Mouse (Mus musculus) heart, embryonic 13.5 days (tissue): Measurements from ENCODE around the gene Ppfibp2. TPM values are rescaled to one million over a fixed set of nuclear protein-coding genes. Genes with fewer than 3 reads are reported as not detected.

Experiments
- ATAC-seq: fragments of 200-750 bp; cut with Nextera tagmentation; 2 replicates; pipeline ENCODE4 v1.8.0; 2017; ENCODE audit warnings: moderate TSS enrichment; ENCODE audit not compliant: insufficient number of reproducible peaks, low FRiP score, low TSS enrichment; ENCODE audit errors: extremely low read depth
- H3K27ac ChIP-seq: fragments of 300-500 bp; sonication (generic); replicated peaks from 2 replicates; pipeline ENCODE4 v1.5.1; 2015; ENCODE audit warnings: moderate library complexity, mild to moderate bottlenecking, inconsistent platforms
- H3K27me3 ChIP-seq: fragments of 300-500 bp; sonication (generic); replicated peaks from 2 replicates; pipeline ENCODE4 v1.6.1; 2015; ENCODE audit warnings: mild to moderate bottlenecking, inconsistent platforms
- H3K36me3 ChIP-seq: fragments of 300-500 bp; sonication (generic); 2 replicates; pipeline ENCODE4 v1.6.1; 2015; ENCODE audit warnings: mild to moderate bottlenecking, inconsistent platforms
- H3K4me1 ChIP-seq: fragments of 300-500 bp; sonication (generic); 2 replicates; pipeline ENCODE4 v1.6.1; 2015; ENCODE audit warnings: inconsistent platforms
- H3K4me2 ChIP-seq: fragments of 300-500 bp; sonication (generic); 2 replicates; pipeline ENCODE4 v1.6.1; 2015; ENCODE audit warnings: inconsistent platforms, mild to moderate bottlenecking, moderate library complexity
- H3K4me3 ChIP-seq: fragments of 300-500 bp; sonication (generic); 2 replicates; pipeline ENCODE4 v1.5.1; 2015; ENCODE audit warnings: moderate library complexity, mild to moderate bottlenecking, inconsistent platforms
- H3K9ac ChIP-seq: fragments of 300-500 bp; sonication (generic); 2 replicates; pipeline ENCODE4 v1.6.1; 2015; ENCODE audit warnings: inconsistent platforms, mild to moderate bottlenecking, moderate library complexity
- H3K9me3 ChIP-seq: fragments of 300-500 bp; sonication (generic); 2 replicates; pipeline ENCODE4 v1.6.1; 2016; ENCODE audit warnings: inconsistent platforms
- WGBS: fragments of 180-500 bp; shearing (Covaris S2); methylation state at CpG from one replicate; pipeline ENCODE4 v1.1.7; 2015; ENCODE audit warnings: mixed read lengths; 5-methylcytosine and 5-hydroxymethylcytosine counted together
- polyA plus RNA-seq: library from polyadenylated mRNA; unstranded; fragments of >200 nt; fragmentation: Nextera tagmentation; extraction: Ambion mirVana; gene quantifications from 2 replicates; pipeline ENCODE4 v1.2.1, GENCODE M21; 2015

Gene Ppfibp2
- polyA plus RNA-seq, result 5.1 and 5.5 TPM in 2 replicates

- ATAC-seq, result peak; percentile 83
- under 1% methylated on average over 24 of the region's 24 CpGs for WGBS
Measured at GRCm38 (mm10) chr7:107594857-107595402, at the start of gene Ppfibp2. TSS of gene Ppfibp2 (plus strand) at chr7:107595207.

GRCm38 (mm10) chr7:107547872-107548271, 47.1 kb upstream of the Ppfibp2 start:
- H3K4me3 ChIP-seq, result no peak overlapping the region
- no peaks in the 10 kb centered on the region for H3K36me3 ChIP-seq
- no peak overlapping the region for H3K9ac ChIP-seq
- 88% methylated on average over 3 of the region's 3 CpGs for WGBS
- H3K9me3 ChIP-seq, result no peaks in the 10 kb centered on the region
- ATAC-seq, result no peak
- no peaks in the 10 kb centered on the region for H3K4me1 ChIP-seq
- no peaks in the 10 kb centered on the region for H3K27me3 ChIP-seq
- no peak overlapping the region for H3K4me2 ChIP-seq
- H3K27ac ChIP-seq, result no peak overlapping the region

More at GRCm38 (mm10) chr7:107594857-107595402, at the start of gene Ppfibp2:
- Histone ChIP-seq H3K9me3 (no peaks in the 10 kb centered on the region), H3K4me2 (peak within 1 kb of the TSS; percentile 95), H3K4me3 (peak within 1 kb of the TSS; percentile 60), H3K36me3 (0 out of 2 replicates have a peak, but pooled peaks cover 3% of the 10 kb centered on the region), H3K4me1 (peaks cover 25% of the 10 kb centered on the region), H3K9ac (peak within 1 kb of the TSS; percentile 80), H3K27me3 (no peaks in the 10 kb centered on the region; the same call in 1 of the 2 replicates), H3K27ac (peak within 1 kb of the TSS; percentile 32)

GRCm38 (mm10) chr7:107553461-107553860, 41.5 kb upstream of the Ppfibp2 start:
- H3K9me3 ChIP-seq, result no peaks in the 10 kb centered on the region
- WGBS, result 58% methylated on average over 1 of the region's 1 CpGs
- no peaks in the 10 kb centered on the region for H3K4me1 ChIP-seq
- no peak overlapping the region for H3K27ac ChIP-seq
- ATAC-seq, result no peak
- no peaks in the 10 kb centered on the region for H3K27me3 ChIP-seq
- H3K9ac ChIP-seq, result no peak overlapping the region
- no peak overlapping the region for H3K4me3 ChIP-seq
- no peak overlapping the region for H3K4me2 ChIP-seq
- H3K36me3 ChIP-seq, result no peaks in the 10 kb centered on the region

- Histone ChIP-seq H3K4me3 (no peak overlapping the region), H3K36me3 (no peaks in the 10 kb centered on the region), H3K4me1 (no peaks in the 10 kb centered on the region), H3K9me3 (no peaks in the 10 kb centered on the region), H3K9ac (no peak overlapping the region), H3K27ac (no peak overlapping the region), H3K27me3 (no peaks in the 10 kb centered on the region), H3K4me2 (no peak overlapping the region)
- no peak for ATAC-seq
- 83% methylated on average over 3 of the region's 3 CpGs for WGBS
Measured at GRCm38 (mm10) chr7:107555906-107556305, 39.1 kb upstream of the Ppfibp2 start.

DNA sequence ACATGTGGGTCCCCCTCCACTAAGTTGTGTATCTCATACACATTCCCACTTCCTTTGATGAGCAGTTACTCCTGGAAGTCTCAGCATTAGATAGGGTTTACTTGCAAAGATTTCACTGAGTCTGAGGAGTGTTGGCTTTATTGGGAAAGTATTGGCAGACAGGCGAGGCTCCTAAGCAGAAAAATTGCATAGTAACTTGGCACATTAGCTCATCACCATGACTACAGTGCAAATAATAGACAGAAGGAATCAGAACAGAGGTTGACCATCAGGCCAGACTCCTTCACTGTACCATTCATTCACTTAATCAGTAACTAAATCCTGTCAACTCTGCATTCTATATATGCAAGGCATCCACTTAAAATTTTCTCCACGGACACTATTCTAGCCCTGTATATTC, 34.3 kb upstream of the Ppfibp2 start:
- Histone ChIP-seq H3K9me3 (no peaks in the 10 kb centered on the region), H3K27me3 (no peaks in the 10 kb centered on the region), H3K4me3 (no peak overlapping the region), H3K4me2 (no peak overlapping the region), H3K9ac (no peak overlapping the region), H3K27ac (no peak overlapping the region), H3K4me1 (no peaks in the 10 kb centered on the region), H3K36me3 (no peaks in the 10 kb centered on the region)
- ATAC-seq, result no peak
- 63% methylated on average over 2 of the region's 2 CpGs for WGBS

GRCm38 (mm10) chr7:107561584-107561983, 33.4 kb upstream of the Ppfibp2 start:
- Histone ChIP-seq H3K4me3 (no peak overlapping the region), H3K27ac (no peak overlapping the region), H3K9me3 (no peaks in the 10 kb centered on the region), H3K36me3 (no peaks in the 10 kb centered on the region), H3K9ac (no peak overlapping the region), H3K4me1 (no peaks in the 10 kb centered on the region), H3K27me3 (no peaks in the 10 kb centered on the region), H3K4me2 (no peak overlapping the region)
- 59% methylated on average over 3 of the region's 3 CpGs for WGBS
- no peak for ATAC-seq

DNA sequence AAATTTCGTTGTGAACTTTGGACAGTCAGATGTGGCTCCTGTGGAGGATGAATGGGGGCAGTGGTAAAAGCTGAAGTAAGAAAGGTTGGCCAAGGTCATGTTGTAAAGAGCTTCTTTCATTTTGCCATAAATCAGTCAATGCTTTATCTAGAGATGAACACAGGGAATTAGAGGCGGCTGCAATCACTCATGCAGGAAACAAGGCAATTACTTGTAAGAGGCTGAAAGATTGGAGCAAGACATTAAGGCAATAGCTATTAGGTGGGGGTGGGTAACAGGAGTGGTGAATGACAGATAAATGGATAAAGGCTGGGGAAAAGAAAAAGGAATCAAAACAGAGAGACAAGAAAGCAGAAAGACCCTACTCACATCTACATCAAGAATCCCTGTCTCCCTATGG, 31.3 kb upstream of the Ppfibp2 start:
- H3K9me3 ChIP-seq, result no peaks in the 10 kb centered on the region
- no peaks in the 10 kb centered on the region for H3K4me1 ChIP-seq
- no peak for ATAC-seq
- 56% methylated on average over 2 of the region's 2 CpGs for WGBS
- H3K9ac ChIP-seq, result no peak overlapping the region
- no peak overlapping the region for H3K27ac ChIP-seq
- no peak overlapping the region for H3K4me2 ChIP-seq
- H3K27me3 ChIP-seq, result no peaks in the 10 kb centered on the region
- no peaks in the 10 kb centered on the region for H3K36me3 ChIP-seq
- no peak overlapping the region for H3K4me3 ChIP-seq

DNA sequence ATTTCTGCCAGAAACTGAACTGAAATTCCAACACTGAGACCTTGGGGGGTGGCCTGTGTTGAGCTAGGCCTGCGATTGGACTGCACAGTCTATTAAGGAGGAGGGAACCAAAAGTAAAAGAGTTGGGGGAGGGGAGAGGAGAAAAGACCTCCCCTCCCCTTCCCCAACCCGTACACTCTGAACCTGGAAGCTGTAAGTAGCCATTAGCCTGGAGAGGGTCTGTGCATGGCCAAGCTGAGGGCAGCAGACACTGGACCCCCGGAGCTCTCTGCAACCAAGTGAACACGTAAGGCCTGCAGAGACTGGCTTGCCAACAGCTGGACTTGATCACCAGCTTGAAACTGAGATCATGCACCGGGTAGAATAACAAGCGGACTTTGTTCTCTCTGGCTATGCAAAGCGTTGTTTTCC, 27.7 kb upstream of the Ppfibp2 start, which contains the start of gene Olfml1:
Gene Olfml1, plus strand, starts transcription at position 186 of the 411 bp plus-strand sequence.
- ATAC-seq, result peak; percentile 37; the same call in 1 of the 2 replicates
- H3K4me1 ChIP-seq, result peaks cover 4% of the 10 kb centered on the region; the same call in 1 of the 2 replicates
- no peaks in the 10 kb centered on the region for H3K27me3 ChIP-seq
- peak within 1 kb of the TSS; percentile 67 for H3K9ac ChIP-seq
- no peaks in the 10 kb centered on the region for H3K9me3 ChIP-seq
- H3K4me2 ChIP-seq, result peak within 1 kb of the TSS; percentile 61
- 41% methylated on average over 7 of the region's 7 CpGs for WGBS
- H3K4me3 ChIP-seq, result peak within 1 kb of the TSS; percentile 49
- peaks cover 9% of the 10 kb centered on the region for H3K36me3 ChIP-seq
- H3K27ac ChIP-seq, result peak within 1 kb of the TSS; percentile 82

GRCm38 (mm10) chr7:107567674-107568073, 27.3 kb upstream of the Ppfibp2 start:
- no peak for ATAC-seq
- Histone ChIP-seq H3K9ac (peak overlapping the region; percentile 67), H3K4me2 (peak overlapping the region; percentile 61), H3K27me3 (no peaks in the 10 kb centered on the region), H3K27ac (peak overlapping the region; percentile 82), H3K36me3 (peaks cover 11% of the 10 kb centered on the region), H3K4me3 (peak overlapping the region; percentile 49), H3K4me1 (peaks cover 4% of the 10 kb centered on the region; the same call in 1 of the 2 replicates), H3K9me3 (no peaks in the 10 kb centered on the region)
- 61% methylated on average over 5 of the region's 5 CpGs for WGBS

- Histone ChIP-seq H3K36me3 (peaks cover 18% of the 10 kb centered on the region), H3K27me3 (no peaks in the 10 kb centered on the region), H3K4me1 (peaks cover 4% of the 10 kb centered on the region; the same call in 1 of the 2 replicates), H3K4me2 (peak overlapping the region; percentile 61), H3K27ac (no peak overlapping the region), H3K9ac (no peak overlapping the region), H3K9me3 (no peaks in the 10 kb centered on the region; the same call in 1 of the 2 replicates), H3K4me3 (peak overlapping the region; percentile 29)
- 48% methylated on average over 4 of the region's 4 CpGs for WGBS
- ATAC-seq, result no peak
Measured at GRCm38 (mm10) chr7:107568971-107569370, 26.0 kb upstream of the Ppfibp2 start.

DNA sequence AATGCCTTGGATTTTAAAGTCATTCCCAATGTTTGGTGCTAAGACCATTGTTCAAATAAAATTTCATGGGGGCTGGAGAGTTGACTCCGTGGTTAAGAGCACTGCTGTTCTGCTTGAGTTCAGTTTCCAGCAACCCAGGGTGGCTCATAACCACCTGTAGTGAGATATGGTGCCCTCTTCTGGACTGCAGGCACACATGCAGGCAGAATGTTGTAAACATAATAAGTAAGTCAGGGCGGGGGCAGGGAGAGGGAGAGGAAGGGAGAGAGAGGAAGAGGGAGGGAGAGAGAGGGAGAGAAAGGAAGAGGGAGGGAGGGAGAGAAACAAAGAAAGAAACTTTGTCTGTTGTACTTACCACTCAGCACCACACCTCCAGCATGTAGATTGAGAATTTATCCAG, 21.2 kb upstream of the Ppfibp2 start:
- peaks cover 18% of the 10 kb centered on the region for H3K36me3 ChIP-seq
- peaks cover 4% of the 10 kb centered on the region; the same call in 1 of the 2 replicates for H3K4me1 ChIP-seq
- 59% methylated on average over 2 of the region's 2 CpGs for WGBS
- no peak overlapping the region for H3K27ac ChIP-seq
- H3K4me2 ChIP-seq, result no peak overlapping the region
- no peak overlapping the region for H3K9ac ChIP-seq
- no peaks in the 10 kb centered on the region for H3K27me3 ChIP-seq
- no peaks in the 10 kb centered on the region; the same call in 1 of the 2 replicates for H3K9me3 ChIP-seq
- no peak for ATAC-seq
- no peak overlapping the region for H3K4me3 ChIP-seq

- Histone ChIP-seq H3K27ac (no peak overlapping the region), H3K9me3 (no peaks in the 10 kb centered on the region; the same call in 1 of the 2 replicates), H3K4me3 (no peak overlapping the region), H3K36me3 (peaks cover 18% of the 10 kb centered on the region), H3K4me2 (no peak overlapping the region), H3K27me3 (no peaks in the 10 kb centered on the region), H3K4me1 (no peaks in the 10 kb centered on the region; the same call in 1 of the 2 replicates), H3K9ac (no peak overlapping the region)
- 59% methylated on average over 3 of the region's 3 CpGs for WGBS
- no peak for ATAC-seq
Measured at GRCm38 (mm10) chr7:107574276-107574675, 20.7 kb upstream of the Ppfibp2 start.
